Mouse (Mus musculus) erythroid progenitor cell, adult 5-6 weeks (primary cell): ENCODE results near the gene Fgl2. TPM values are rescaled to one million over a fixed set of nuclear protein-coding genes. Genes with fewer than 3 reads are reported as not detected.

ENCODE experiments used
- total RNA-seq, 2 experiments: library from RNA; stranded (forward) in 1 of 2; stranded (reverse) in 1 of 2; fragments of 150-400 nt in 1 of 2; fragments of 186-747, 209-891 nt in 1 of 2; gene quantifications; 2 replicates each; pipeline versions ENCODE4 v1.2.3 to v1.2.4; 2015 to 2017; ENCODE audit warnings: low replicate concordance in 2 of 2

The Fgl2 gene
- total RNA-seq, 2 experiments from 2014 or later, result 6.4 to 14.7 TPM

Other genes starting within 250 kb of the Fgl2 start
- 3.2 and 7.5 TPM in 2 replicates for gene Gsap, start 186.4 kb upstream of the Fgl2 start, total RNA-seq (2015; ENCODE audit: low replicate concordance)
- gene Gsap, start 186.4 kb upstream of the Fgl2 start, total RNA-seq (2017; ENCODE audit: low replicate concordance), result 2.3 and 3.9 TPM in 2 replicates
- not detected in 2 replicates for gene Ccdc146, start 52.0 kb downstream of the Fgl2 start, total RNA-seq (2015; ENCODE audit: low replicate concordance)
- gene Ccdc146, start 52.0 kb downstream of the Fgl2 start, total RNA-seq (2017; ENCODE audit: low replicate concordance), result not detected in 2 replicates
- 0.72 and 1.3 TPM in 2 replicates for gene Fam185a, start 52.3 kb downstream of the Fgl2 start, total RNA-seq (2015; ENCODE audit: low replicate concordance)
- gene Fam185a, start 52.3 kb downstream of the Fgl2 start, total RNA-seq (2017; ENCODE audit: low replicate concordance), result 0.90 and 2.6 TPM in 2 replicates
- not detected in 2 replicates for gene Lrrc17, start 170.9 kb downstream of the Fgl2 start, total RNA-seq (2015; ENCODE audit: low replicate concordance)
- gene Lrrc17, start 170.9 kb downstream of the Fgl2 start, total RNA-seq (2017; ENCODE audit: low replicate concordance), result not detected in 2 replicates